Mouse (Mus musculus): ENCODE data around the gene Synpr. TPM values are rescaled to one million over a fixed set of nuclear protein-coding genes. Genes with fewer than 3 reads are reported as not detected.

Gene Synpr
- total RNA-seq, 2 experiments from 2014 or later, result not detected

- peak; percentile 73 for ATAC-seq (replicated peaks; ENCODE audit: poor library complexity)
Observed at GRCm38 (mm10) chr14:13354154-13354553, 69.6 kb downstream of the Synpr start.

GRCm38 (mm10) chr14:13355569-13356362, 71.2 kb downstream of the Synpr start:
- peak; percentile 85 for ATAC-seq (replicated peaks; ENCODE audit: poor library complexity)

DNA sequence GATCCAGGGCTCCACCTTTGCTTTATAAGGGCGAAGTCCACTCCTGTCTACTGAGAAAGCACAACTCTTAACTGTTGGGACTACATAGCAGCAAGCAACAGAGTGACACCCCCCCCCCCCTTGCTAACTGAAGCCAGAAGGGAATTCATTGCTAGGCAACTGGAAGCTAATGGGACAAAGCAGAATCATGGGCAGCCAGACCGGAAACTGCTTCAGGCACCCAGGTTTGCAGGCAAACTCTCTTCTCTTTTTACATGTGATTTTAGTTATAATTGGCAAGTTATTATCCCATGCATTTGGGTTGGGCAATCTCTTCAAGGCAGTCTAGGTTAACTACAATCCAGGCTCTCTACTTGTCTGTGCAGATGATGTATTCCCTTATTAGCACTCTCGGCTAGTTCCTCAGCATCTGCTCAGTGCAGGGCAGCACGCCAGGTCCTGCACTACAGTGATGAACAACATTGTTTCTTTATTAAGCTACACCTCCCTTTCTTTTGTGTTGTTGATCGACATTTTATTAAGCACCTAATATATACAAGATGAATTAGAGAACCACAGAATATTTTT, 72.6 kb downstream of the Synpr start:
- ATAC-seq (replicated peaks; ENCODE audit: poor library complexity), result no peak

GRCm38 (mm10) chr14:13358037-13358436, 73.5 kb downstream of the Synpr start:
- no peak for ATAC-seq (replicated peaks; ENCODE audit: poor library complexity)

DNA sequence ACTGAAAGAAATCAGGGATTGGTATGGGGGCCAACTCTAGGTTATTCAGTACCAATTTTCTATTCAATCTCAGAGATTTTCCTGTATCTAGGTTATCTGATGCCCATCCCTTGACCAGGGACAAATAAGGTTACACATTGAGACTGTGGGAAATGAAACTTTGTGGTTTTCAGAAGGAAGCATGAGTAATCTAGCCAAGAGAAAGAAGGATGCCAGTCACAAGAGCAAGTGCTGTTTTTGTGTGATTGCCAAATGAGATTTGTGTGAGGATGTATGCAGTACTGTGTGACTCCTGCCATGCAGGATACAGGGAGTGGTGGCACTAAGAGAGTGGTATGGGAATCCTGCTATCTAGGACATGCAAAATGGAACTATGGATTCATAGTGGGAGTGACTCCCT, 76.6 kb downstream of the Synpr start:
- ATAC-seq (replicated peaks; ENCODE audit: poor library complexity), result peak; percentile 77

- peak; percentile 95 for ATAC-seq (replicated peaks; ENCODE audit: poor library complexity)
Observed at GRCm38 (mm10) chr14:13361642-13362041, 77.1 kb downstream of the Synpr start.

- no peak for ATAC-seq (replicated peaks; ENCODE audit: poor library complexity)
Observed at GRCm38 (mm10) chr14:13368309-13368708, 83.7 kb downstream of the Synpr start.

- ATAC-seq (replicated peaks; ENCODE audit: poor library complexity), result no peak
Observed at GRCm38 (mm10) chr14:13389081-13389480, 104.5 kb downstream of the Synpr start.

DNA sequence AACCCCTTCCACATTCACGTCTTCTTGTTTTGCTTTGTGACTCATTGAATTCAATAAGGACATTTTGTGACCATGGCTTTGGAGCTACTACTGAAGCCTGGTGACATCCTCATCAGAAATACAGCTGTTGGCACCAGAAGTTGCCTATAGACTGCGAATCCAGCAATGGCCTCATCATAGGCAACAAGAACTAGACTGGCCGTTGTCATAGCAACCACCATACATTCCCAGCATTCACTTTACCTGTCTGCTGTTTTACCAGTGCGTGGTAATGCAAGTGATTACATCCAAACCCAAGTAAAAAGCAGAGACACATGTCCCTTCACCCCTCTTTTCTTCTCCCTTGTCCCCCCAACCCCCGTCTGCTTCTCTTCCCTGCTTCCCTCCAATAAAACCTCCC, 105.4 kb downstream of the Synpr start:
- ATAC-seq (replicated peaks; ENCODE audit: poor library complexity), result no peak

DNA sequence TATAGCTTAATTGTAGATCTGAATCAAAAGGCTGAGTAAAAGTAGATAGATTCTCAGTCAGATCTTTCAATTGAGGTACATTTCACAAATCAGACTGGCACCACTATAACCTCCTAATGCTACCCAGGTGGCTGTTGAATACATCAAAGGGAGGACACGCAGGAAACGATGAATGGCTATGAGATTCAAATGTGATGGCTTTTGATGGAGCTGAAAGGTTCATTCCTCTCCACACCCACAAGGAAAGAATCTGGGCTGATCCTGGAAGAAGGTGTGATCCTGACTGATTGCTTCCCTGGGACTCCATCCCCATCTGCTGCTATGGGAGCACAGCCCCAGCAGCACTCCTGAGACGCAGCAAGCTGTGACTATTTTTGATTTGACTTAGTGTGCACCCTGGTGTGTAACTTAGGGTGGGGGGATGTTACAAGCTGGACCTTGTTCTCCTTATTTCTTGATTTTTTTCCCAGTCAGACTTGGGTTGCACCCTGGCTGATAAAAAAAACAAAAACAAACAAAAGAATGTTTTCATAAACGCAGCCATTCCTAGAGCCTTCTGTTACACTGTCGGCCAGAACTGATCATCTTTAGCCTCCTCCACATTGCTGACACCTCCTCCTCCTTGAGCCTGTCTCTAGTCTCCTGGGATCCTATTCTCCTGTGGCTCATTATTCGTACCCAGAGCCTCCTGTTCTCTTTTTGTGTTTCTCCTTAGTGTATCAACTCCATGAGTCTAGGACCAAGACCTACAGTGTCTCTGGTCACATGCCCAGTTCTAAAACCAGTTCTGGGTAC, 114.8 kb downstream of the Synpr start:
- no peak for ATAC-seq (replicated peaks; ENCODE audit: poor library complexity)

DNA sequence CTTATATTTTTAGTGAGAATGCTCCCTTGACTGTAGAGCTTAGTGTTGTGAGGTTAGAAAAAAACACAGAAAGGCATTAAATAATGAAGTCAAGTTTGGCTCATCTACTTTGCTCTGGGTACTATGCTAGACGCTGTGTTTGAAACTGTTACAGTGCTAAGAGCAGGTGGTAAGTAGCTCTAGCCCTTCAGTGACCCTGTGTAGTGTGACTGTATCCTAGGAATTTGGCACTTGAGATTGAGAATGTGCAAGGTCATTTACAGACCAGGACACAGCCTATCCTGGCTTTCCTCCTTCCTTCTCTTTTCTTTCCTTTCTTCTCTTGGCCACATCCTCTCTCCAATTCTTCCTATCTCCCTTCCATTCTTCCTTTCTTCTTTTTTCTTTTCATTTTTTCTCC, 127.1 kb downstream of the Synpr start:
- ATAC-seq (replicated peaks; ENCODE audit: poor library complexity), result no peak

- no peak for ATAC-seq (replicated peaks; ENCODE audit: poor library complexity)
Observed at GRCm38 (mm10) chr14:13440723-13441122, 156.1 kb downstream of the Synpr start.

GRCm38 (mm10) chr14:13444908-13445307, 160.3 kb downstream of the Synpr start:
- no peak for ATAC-seq (replicated peaks; ENCODE audit: poor library complexity)

DNA sequence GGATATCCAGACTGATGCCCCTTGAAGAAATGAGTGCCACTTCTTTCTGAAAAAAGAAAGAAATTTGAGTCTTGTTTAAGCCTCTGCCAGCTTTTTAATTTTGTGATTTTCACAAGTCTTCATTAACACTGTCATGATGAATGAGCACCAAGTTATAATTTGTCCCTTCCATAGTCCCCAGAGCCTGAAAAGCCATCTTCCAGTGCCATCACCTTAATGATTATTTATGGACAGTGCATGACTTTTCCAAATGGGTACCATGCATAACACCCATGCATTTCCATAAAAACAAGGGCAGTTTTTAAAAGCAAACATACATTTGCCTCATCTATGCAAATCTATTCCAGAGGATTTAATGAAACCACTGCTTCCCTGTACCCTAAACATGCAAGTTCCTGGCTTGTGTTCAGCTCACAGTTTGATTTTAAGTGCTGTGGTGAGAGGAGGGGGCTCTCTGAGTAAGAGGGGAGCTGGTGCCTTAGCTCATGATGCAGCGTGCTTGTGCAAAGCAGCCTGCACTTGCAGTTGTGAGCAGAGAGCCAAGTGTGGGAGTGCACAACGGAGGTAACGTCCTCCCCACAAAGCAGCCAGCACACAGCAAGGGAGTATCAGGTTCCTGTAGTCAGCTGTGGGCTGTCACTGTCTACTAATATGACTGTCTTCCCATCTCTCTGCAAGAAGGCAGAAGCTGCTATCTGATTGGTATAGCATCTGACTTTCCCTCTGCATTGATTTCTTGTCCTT, 169.1 kb downstream of the Synpr start:
- ATAC-seq (replicated peaks; ENCODE audit: poor library complexity), result no peak

GRCm38 (mm10) chr14:13454991-13455390, 170.4 kb downstream of the Synpr start:
- ATAC-seq (replicated peaks; ENCODE audit: poor library complexity), result no peak

DNA sequence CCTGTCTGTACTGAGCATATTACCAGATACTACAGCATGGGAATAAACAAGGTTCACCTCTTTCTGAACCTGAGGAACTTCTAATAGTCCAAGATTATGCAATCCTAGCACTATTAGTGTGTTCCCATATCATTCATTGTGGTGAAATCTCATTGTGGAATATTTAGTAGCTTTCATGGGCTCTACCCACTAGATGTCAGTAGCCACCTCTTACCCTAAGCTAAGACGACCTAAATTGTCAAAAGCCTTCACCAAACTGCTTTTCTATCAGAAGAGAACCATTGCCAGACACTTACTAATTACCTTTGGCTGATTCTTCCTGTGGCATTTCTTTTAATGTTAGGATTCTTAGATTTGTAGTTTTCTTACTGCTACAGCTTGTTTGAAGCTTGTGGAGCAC, 174.8 kb downstream of the Synpr start:
- no peak for ATAC-seq (replicated peaks; ENCODE audit: poor library complexity)

DNA sequence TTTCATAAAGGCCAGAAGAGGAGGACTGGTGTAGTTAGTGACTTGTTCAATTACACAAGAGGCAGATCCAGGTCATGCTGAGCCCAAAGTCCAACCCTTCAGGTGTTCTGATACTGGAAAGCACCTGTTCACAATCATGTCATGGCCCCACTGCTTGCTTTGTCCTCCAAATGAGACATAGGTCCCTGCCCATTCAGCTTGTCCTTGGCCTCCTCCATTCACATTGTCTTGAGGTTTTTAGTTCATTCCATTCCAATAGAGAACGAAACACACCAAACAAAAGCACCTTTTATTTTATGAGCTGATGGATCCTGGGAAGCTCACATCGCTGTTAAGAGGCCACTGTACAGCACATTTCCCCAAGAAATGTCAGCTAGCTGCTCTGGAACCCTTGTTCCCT, 184.6 kb downstream of the Synpr start:
- no peak for ATAC-seq (replicated peaks; ENCODE audit: poor library complexity)

GRCm38 (mm10) chr14:13477821-13478220, 193.2 kb downstream of the Synpr start:
- no peak for ATAC-seq (replicated peaks; ENCODE audit: poor library complexity)

GRCm38 (mm10) chr14:13505355-13505754, 220.8 kb downstream of the Synpr start:
- ATAC-seq (replicated peaks; ENCODE audit: poor library complexity), result no peak

- no peak for ATAC-seq (replicated peaks; ENCODE audit: poor library complexity)
Observed at GRCm38 (mm10) chr14:13518608-13519139, 234.1 kb downstream of the Synpr start.
